Mouse (Mus musculus): ENCODE data around the gene Atoh8.
A peak's percentile ranks its signal among the peaks of the same experiment; 100 is the strongest.

Gene Atoh8

DNA sequence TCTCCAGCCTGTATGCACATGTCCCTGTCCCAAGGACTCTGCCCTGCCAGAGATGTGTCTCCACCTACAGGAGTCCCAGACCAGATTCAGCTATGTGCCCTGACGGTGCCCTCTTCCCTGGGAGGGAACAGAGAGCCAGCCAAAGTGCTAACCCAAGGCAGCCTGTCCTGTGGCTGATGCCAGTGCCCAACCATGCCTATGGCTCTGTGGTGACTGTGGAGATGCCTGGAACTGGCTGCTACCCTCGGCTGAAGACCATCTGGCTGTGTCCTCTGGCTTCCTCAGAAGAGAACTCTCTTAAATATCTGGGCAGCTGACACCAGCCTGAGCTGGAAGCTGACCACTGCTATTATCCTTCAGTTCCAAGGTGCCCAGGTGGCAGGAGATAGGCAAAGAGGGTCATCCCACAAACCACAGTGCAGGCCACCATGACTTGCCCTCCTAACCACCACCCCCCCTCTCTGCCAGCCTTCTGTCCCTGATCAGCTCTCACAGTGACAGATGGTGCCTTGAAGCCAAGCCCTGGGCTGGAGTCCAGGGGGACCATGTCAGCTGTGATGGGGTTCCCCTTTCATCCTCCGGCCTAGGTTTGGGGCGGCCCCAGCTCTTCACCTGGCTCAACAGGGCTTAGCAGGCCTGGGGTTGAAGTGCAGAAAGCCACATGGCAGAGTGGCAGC, 18.7 kb upstream of the Atoh8 start:
- no peak for DNase-seq (ENCODE audit: low read depth)

DNA sequence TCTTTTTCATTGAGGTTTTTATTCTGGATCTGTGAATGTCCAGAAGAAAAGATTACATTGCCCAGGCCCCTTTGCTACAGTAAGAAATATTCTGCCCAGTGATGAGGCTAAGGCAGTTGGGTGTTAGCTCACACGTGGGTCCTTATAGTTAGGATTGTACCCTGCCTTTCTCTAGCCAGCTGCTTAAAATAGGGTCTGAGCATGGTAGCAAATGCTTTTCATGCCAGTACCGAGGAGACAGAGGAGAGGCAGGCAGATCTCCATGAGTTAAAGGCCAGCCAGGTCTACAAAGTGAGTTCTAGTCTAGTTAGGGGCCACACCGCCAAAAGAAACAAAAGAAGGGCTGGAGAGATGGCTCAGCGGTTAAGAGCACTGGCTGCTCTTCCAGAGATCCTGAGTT, 17.8 kb upstream of the Atoh8 start:
- no peak for DNase-seq (ENCODE audit: low read depth)

DNA sequence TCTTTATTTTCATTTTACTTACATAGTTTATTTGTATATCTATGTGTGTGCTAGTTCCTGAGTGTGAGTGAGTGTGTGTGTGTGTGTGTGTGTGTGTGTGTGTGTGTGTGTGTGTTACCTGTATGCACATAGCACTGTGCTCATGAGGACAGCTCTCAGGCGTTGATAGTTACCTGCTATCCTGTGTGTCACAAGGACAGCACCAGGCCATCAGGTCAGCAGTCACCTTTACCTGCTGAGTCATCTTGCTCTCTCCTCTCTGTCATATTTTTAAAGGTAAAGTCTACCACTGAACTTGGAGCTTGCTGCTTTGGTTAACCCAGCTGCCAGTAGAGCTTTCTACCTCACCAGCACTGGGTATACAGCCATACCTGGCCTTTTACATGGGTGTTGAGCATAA, 17.1 kb upstream of the Atoh8 start:
- no peak for DNase-seq (ENCODE audit: low read depth)

DNA sequence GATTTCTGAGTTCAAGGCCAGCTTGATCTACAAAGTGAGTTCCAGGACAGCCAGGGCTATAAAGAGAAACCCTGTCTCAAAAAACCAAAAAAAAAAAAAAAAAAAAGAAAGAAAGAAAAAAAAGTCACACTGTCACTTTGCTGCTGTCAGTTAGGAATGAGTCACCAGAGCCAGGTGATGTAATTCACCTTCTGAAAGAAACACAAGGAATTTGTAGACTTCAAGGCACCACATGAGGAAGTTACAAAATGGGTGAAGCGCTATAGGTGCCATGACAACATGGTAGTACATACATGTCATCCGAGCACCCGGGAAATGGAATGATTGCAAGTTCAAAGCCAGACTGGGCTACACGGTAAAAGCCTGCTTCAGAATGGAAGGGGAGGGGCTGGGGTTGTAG, 14.6 kb upstream of the Atoh8 start:
- DNase-seq (ENCODE audit: low read depth) = no peak

DNA sequence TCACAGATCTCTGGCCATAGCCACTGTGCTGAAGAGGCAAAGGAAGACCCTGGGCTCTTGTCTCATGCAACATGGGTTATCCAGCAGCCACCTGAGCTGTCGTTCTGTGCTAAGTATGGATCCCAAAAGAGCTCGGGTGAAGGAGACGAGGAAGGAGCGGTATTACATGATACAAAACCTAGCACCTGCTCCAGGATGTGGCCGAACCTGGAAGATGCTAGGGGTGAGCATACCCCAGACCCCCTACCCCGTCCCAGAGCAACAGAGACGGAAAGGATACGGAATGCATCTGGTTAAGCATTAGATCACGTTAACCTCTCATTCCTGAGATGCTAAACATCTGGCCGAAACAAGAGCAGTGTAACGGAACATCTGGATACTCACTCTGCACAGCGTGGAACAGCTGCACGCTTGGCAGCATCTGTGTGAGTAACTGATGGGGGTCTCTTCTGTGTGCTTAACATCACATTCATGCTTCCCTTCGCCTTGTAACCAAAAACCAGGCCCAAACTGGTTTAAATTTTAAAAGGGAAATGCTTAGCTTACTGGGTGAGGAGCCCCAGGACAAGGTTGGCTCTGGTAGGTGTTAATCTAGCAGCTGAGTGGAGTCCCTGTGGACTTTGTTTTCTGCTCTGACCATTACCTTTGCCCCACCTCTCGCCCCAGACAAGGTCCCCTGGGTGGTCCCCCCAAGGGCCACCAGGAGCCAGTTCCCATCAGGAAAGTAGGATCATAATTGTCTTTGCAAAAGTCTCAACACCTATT, 13.0 kb upstream of the Atoh8 start:
- DNase-seq (ENCODE audit: low read depth) = no peak

DNA sequence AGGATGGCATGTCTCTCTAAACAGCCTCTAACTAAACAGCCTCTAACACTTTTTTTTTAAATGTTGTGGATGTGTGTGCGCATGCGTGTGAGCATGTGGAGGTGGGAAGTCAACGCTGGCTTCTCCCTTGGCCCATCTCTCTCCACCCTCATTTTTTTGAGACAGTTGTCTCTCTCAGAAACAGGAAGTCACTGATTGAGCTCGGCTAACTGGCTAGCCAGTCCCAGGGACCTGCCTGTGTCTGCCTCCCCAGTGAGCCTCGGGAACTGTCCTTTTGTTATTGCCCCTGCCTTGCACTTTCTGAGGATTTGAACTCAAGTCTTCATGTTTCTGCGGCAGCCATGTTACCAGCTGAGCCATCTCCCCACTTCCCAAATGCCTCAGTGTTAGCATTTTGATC, 10.9 kb upstream of the Atoh8 start:
- DNase-seq (ENCODE audit: low read depth) = no peak

DNA sequence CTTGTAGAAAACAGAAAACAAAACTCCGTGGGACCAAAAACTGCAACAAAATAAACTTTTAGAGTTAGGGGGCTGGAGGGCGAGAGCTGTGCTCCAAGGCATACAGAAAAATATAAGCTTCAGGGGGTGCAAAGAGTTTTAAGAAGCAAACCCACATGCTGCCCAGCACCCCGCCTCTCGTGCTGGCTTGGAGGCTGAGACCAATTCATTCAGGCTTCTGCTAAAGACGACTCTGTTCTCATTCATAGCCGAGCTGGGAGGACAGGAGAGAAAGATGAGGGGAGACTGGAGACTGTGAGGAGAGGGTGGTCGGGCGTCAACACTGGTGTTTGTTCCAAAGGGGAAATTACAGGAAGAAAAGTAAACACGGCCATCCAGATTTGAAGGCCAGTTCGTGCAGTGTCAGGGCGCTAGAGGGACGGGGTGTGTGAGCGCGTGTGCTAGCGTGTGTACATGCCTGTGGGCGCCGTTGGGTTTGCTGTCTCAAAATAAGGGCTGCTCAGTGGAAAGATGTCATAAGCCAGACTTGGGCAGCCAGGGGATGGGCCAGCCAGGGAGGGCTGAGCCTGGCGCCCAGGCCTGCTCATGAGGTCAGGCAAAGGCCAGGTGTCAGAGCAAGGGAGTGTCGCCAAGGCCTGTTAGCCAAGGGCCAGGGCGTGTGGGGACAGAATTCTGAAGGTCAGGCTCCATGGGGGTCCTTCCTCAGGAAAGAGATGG, 9.3 kb upstream of the Atoh8 start:
- no peak for DNase-seq (ENCODE audit: low read depth)

DNA sequence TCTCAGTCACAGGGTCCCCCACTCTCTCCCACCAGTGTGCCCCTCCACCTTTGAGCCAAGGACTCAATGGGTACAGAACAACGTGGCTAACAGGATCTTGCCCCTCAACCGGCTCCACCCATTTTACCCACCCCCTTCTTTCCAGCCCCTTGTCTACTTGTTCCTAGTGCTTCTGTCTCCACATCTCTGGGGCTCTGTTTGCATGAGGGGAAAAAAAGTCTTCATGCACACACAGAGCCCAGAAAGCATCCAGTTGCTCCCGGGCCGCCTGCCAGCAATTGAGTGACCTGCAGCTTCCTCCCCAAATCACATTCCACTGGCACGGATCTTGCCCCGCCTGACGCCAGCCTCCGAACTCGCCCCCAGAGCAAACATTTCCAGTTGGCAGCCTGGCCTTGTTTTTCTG, 8.8 kb upstream of the Atoh8 start:
- DNase-seq (ENCODE audit: low read depth) = no peak

DNA sequence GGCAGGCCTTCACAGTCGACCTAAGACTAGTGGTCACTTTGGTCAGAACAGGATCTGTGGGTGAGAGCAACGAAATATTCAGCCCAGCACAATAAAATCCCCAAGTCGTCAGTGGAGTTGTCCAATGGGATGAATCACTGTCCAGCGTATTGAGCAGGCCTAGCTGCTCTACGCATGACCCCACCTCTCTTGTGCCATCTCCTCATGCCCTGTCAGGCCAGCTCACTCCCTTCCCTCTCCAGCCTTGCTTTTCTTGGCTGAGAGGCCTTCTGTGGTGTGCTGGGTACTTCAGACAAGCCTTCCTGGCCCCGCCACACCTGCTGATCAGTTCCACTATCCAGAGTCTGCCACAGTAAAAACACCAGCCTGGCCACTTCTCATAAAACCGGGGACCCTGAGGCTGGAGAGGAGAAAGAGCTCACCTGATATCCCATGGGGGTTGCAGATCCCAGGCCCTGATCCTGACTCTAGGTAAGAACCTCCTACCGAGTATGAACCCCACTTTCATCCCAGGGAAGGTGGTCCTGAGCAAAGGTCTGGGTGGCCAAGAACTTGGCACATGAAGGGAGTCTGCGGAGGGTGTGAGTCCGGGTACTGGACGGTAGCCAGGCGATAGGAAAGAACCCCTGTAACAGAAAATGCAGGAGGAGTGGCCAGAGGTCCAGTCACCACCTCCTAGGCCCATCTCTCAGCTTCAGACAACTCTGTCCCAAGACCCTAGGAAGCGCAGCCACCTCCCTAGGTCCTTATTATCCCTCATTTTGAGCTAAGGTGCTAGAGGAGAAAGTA, 7.3 kb upstream of the Atoh8 start:
- DNase-seq (ENCODE audit: low read depth) = no peak

DNA sequence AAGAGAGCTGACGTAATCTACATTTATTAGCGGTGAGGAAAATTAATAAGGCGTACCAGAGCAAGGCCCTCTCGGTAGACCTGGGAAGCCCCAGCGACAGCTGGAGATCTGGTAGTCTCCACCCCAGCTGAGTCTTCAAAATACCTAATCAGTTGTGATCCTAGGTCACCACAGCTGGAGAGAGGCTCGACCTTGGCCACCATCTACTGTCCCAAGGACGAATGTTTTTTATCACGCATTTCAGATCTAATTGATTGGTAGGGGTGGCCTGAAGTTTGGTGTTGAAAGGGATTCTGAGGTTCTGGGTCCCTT, 6.4 kb upstream of the Atoh8 start:
- DNase-seq (ENCODE audit: low read depth) = no peak

DNA sequence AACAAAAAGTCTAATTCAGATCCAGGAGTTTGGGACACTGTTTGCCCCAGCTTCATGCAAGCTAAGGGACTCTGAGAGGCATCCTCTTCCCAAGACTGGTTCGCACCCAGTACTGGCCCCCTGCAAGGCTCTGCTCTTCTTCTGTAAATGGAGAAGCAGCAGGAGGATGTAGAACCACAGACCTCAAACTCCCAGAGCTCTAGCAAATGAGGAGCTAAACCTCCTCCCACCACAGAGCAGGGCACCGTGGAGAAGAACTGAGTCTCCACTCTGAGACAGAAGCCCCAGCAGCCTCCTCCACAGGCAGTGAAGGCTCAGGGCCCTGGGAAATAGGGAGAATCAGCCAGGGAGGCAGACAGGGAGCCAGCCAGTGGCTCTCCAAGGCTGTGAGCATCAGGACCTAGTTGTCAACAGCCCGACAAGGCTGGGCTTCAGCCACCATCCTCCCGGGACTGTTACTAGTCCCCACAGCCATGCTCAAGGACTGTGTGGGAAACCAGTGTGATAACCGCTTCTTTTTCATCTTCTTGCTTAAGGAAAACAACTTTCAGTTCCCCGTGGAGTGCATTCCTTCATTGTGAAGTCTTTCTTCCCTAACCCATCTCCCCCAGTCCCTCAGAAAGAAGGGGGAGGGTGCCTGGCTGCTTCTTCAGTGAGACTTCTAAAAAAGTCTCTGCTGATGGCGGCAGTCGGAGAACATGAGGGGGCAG, 5.9 kb upstream of the Atoh8 start:
- DNase-seq (ENCODE audit: low read depth) = no peak

DNA sequence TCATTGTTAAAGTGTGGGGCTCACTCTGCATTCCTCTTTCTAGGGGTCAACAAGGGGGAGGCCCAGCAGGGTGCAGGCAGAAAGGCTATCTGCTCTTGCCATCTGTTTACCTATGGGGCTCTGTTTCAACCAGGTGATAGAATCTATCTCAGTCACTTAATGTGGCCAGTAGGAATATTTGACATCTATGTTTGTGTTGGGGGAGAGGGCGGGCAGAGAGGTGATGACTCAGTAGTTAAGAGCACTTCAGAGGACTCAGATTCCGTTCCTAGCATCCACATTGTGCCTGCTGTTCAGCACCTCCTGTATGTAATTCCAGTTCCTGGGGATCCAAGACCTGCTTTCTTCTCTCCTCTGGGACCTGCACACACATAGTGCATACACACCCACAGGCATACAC, 4.7 kb upstream of the Atoh8 start:
- no peak for DNase-seq (ENCODE audit: low read depth)

DNA sequence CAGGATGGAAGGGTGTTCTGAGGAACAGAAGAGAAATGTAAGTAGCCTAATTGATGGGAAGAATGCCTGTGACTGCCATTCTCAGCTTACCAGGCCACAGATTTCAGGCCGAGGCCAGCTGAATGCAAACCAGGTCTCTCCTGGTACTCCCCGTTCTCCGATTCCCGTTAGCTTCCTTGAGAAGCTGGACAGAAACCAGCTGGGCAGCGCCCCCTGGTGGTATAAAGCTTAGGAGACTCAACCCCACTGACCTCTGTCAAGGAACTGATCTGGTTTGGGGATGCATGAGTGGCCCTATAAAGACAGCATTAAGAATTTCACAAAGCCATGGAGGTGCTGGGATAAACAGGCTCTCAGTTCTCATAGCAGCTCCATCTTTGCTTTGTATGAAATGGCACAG, 1.7 kb upstream of the Atoh8 start:
- DNase-seq (ENCODE audit: low read depth) = peak; percentile 88

DNA sequence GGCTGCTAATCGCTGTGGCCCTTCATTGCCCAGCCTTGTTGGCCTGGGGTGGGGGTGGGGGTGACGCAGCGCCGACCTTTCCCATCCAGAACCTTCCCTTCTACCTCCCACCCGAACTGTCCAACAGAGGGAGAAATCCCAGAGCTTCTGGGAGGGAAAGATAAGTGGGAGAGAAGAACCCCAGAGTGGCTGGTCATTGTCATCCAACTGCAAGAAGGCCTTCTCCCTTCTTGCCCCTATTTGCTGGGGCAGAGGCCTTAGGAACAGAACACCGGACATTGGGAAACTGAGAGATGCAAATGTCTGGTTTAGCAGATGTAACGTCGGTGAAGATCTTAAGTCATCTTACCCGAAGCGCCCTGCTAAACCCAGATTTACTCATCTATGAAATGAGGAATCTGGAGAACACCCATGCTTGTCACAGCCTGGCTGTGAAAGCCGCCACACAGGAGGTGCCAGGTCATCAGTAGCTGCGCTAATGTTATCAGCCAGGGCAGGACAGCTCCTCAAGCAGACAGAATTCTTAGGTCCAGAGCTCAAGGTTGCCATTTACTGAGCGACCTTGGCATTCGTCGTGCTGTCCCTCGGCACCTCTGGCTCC, 530 bp upstream of the Atoh8 start:
- peak; percentile 25 for DNase-seq (ENCODE audit: low read depth)

DNA sequence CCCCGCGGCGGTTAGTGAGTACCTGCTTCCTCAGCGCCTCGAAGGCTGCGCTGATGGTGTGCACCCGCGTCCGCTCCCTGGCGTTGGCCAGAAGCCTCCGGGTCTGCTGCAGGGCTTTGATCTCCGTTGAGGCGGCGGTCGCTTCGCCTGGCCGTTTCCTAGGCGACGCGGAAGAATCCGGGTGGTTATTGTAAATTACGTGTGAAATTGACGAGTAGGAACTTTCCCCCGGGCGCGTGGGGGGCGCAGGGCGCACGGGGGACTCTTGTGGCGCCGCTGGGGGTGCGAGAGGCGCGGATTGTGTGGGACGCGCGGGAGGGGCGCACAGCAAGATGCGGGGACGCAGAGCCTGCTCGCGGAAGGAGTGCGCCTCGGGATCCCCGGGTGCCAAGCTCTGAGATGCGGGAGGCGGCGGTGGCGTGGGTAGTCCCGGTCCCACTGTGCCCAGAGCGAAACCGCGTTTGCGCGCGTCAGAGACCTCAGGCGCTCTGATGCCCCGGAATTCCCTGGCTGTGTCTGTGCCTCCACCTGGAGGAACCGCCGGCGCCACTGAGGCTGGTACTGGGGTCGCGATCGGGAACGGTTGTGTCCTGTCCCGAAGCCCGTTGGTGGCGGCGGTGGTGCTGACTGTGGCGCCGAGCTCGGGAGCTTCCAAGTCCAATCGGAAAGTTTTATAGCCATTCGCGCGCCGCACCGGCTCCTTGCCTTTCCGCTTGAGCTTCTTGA, 842 bp downstream of the Atoh8 start:
- DNase-seq (ENCODE audit: low read depth) = peak; percentile 38

DNA sequence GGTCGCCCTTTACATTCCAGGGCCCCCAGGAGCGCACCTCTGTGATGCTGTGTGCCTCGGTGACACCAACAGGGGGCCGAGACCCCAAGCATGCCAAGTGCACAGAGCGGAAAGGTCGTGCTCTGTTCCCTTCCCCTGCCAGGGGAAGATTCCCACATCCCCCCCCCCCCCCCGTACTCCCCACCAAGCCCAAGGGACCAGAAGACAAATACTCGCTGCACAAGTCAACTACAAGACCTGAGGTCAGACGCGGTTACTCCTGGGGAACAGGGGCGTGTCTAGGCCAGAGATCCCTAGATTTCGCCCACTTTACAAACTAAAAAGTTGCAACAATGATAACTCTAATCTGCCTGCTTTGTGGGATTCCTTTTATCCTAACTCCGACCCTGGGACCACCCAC, 1.4 kb downstream of the Atoh8 start:
- no peak for DNase-seq (ENCODE audit: low read depth)

DNA sequence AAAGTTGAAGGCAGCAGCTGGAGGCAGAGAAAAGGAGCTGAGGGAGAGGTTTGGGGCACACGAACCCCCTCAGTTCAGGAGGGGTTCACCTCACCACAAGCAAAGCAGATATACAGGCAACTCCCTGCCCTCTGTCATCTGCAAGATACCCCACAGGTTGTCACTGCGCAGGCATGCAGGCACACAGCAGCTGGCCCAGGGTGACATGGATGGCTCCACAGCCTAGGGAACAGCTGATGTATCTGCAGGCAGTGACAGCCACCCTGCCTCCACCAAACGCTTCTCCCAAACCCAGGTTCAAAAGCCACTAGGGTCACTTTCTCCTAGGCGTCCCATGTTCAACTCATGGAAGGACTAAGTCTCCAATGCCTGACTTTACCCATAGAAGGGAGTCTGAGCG, 2.5 kb downstream of the Atoh8 start:
- DNase-seq (ENCODE audit: low read depth) = no peak

DNA sequence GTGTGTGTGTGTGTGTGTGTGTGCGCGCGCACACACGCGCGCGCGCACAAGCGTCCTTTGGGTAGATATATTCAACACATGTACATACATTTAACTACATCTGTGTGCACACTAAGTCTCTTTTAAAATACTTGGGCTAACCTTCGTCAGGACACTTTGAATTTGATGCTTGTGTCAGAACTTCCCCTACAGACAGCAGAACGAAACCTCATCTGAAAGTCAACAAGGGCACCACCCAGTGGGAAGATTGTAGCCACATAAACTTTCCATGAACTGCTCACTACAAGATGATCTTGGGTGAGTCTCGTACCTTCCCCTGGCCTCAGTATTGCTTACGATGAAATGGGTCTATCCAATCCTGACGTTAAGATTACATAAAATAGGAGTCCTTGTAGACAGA, 3.0 kb downstream of the Atoh8 start:
- DNase-seq (ENCODE audit: low read depth) = no peak

DNA sequence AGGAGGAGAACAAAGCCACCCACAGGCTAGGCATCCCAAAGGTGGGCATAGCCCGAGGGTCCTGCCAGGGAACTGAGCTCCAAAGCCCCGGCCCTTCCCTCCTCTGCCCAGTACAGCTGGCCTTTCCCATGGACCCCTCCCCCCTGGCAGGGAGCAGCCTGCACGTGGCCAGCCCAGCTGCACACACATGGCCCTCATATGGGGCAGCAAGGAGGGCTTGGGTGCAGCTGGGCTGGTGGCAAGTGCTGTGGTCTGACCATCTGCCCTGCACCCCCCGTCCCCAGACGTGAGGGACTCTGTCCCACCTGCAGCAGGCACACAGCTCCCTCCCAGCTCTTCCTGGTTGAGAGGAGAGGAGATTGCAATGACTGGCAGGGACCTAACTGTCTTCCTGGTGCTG, 4.5 kb downstream of the Atoh8 start:
- DNase-seq (ENCODE audit: low read depth) = no peak

DNA sequence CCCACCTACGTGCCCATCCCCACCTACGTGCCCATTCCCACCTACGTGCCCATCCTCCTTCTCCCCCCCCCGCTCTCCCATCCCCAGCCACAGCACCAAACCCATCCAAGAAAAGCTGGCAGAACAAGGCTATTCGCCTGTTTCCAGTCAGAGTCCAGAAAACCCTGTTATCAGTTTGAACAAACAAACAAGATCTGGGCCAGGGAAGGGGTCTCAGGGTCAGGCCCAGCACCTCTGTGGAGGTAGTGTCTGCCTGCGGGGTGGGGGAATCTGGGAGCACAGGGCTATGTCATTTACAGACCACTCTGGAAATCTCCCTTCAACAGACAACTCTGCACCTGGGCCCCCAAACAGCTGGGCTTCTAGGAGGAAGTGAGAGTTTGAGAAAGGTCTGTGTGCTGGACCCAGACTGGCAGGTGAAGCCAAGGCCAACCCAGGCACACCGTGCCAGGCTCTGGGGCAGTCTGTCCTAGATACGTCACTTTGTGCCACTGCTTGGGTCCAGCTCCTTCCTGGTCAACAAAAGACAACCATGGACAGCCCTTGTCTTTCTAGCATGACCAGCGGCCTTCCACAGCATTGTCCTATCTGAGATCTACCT, 7.6 kb downstream of the Atoh8 start:
- DNase-seq (ENCODE audit: low read depth) = no peak

DNA sequence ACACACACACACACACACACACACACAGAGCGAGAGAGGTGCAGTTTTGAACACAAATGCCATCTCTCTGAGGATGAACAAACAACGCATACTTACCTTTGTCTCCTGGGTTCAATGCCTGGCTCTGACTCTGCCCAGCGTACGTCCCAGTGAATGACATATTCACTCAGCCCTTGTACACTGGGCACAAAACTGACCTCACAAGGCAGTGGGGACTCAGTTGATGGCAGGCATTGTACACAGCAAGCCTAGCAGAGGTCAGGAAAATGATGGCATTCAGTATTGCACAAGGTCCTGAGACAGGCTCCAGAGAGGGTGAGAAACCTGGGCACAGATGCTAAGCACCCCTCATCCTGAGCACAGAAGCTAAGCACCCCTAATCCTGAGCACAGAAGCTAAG, 8.4 kb downstream of the Atoh8 start:
- DNase-seq (ENCODE audit: low read depth) = no peak
